Mouse (Mus musculus): Measurements from ENCODE around the gene Tspear.

DNA sequence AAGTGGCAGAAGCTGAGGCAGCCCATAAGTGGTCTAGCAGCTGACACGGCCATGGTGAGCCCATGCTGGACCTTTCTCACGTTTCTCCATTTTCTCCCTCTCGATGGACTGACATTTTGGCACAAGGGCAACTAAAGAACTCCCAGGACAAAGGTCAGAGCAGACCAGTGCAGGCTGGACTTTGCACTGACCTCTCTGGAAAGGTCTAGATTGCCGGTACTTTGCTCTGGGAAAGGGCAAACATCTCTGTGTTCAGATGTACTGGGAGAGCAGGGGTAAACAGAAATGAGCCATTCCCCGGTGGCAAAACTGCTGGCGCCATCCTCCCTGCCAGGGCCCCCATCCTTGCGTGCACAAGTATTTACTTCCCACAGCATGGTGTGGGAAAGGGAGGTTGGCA lies 213.8 kb downstream of the Tspear start:
- no peak for TF ChIP-seq CTCF (IDR thresholded peaks at IDR 0.05; ENCODE audit: extremely low read depth, insufficient read depth, insufficient read length, insufficient replicate concordance)
- no peak for TF ChIP-seq POLR2A (IDR thresholded peaks at IDR 0.05; ENCODE audit: low read depth, low read length)
